Mouse (Mus musculus): ENCODE results near the gene Tnni2. TPM values are rescaled to one million over a fixed set of nuclear protein-coding genes. Genes with fewer than 3 reads are reported as not detected.
"Not testable (repeated sequence)": the region's sequence is repeated elsewhere in the genome, so short reads cannot be mapped to it uniquely, and the experiment has no call there.

Tnni2 gene
- total RNA-seq (2021) = 1 to 10 TPM; 5.7 to 7.8 TPM
- long read RNA-seq, experiment 1, partial matches to known transcripts = 0 of 6 reads
- long read RNA-seq, experiment 1, other reads (novel, unspliced or antisense) = 6 of 6 reads
- long read RNA-seq, experiment 2, partial matches to known transcripts = 0 of 1 reads
- long read RNA-seq, experiment 2, other reads (novel, unspliced or antisense) = 0 of 1 reads

- no peak for DNase-seq
- intact Hi-C loops (cut with DNase I) = loop anchor here (2.0 to 5.0 kb wide), 3 partner anchors 96 to 231 kb away; no protein-coding TSS in a partner anchor
These were observed at the start of gene Tnni2 for GRCm38 (mm10) chr7:142441585-142441984. Gene Tnni2, plus strand, starts transcription at chr7:142441808.

DNA sequence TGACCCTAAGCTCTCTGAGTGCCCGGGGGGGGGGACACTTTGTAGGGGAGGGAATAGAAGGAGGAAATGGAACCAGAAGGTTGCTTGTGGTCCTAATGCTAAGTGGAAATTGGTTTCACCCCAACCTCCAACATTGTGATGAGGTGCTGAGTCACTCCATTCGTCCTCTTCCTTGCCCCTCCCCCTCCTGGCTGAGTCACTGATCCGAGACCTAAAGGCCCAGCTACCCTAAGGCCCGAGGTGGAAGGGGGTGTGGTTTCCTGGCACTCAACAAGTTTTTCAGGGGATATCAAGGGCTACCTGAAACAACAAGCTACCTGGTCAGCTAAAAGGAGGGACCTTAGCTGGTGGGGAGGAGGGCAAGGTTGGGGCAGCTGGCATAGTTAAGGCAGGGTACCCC, 48.4 kb upstream of the Tnni2 start:
- intact Hi-C loops (cut with DNase I) = loop anchor here (10.0 kb wide), 1 partner anchor 328 kb away; the partner anchor contains the start of gene Mob2
- no peak for DNase-seq

GRCm38 (mm10) chr7:142394261-142395190, 47.1 kb upstream of the Tnni2 start:
- DNase-seq = no peak
- intact Hi-C loops (cut with DNase I) = loop anchor here (10.0 kb wide), 1 partner anchor 330 kb away; the partner anchor contains the start of gene Mob2

- DNase-seq = no peak
- intact Hi-C loops (cut with DNase I) = loop anchor here (10.0 kb wide), 1 partner anchor 331 kb away; the partner anchor contains the start of gene Mob2
These were observed 46.1 kb upstream of the Tnni2 start for GRCm38 (mm10) chr7:142395472-142395871.

- DNase-seq = no peak
- intact Hi-C loops (cut with DNase I) = loop anchor here (10.0 kb wide), 1 partner anchor 332 kb away; the partner anchor contains the start of gene Mob2
These were observed 45.0 kb upstream of the Tnni2 start for GRCm38 (mm10) chr7:142396611-142397010.

DNA sequence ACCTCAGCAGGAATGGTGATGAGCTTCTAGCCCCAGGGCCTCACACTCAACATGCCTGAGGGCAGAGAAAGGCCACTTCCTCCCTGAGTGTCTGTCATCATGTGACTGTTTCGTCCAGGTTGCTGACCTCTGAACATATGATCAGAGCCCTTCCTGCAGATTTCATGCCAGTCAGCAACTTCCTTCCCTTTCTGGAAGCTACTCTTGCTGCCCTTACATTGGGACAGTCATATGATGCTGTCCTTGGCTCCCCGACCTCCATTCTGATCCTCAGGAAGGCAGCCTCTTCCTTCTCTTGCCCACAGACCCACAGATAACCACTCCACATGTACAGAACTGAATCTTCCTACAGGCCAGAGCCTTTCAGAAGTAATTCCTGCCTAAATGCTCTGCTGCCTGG, 43.6 kb upstream of the Tnni2 start:
- intact Hi-C loops (cut with DNase I) = loop anchor here (10.0 kb wide), 1 partner anchor 333 kb away; the partner anchor contains the start of gene Mob2
- DNase-seq = no peak

DNA sequence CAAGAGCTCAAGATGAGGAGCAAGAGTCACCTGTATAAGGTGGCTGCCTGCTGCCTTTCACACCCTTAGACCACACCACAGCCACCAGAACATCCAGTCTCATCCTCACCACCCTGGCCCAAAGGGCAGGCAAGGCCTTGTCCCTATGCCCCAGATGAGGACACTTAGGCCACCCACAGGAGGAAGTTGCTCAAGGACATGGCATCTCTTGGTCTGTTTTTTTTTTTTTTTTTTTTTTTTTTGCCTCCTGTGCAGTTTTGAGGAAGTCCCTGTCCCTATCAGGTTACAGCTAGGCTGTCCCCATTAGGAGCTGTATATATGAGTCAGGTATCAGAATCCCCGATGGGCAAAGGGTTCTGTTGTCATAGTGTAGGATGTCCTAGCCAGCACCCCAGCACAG, 42.4 kb upstream of the Tnni2 start:
- DNase-seq = no peak
- intact Hi-C loops (cut with DNase I) = loop anchor here (10.0 kb wide), 1 partner anchor 334 kb away; the partner anchor contains the start of gene Mob2

DNA sequence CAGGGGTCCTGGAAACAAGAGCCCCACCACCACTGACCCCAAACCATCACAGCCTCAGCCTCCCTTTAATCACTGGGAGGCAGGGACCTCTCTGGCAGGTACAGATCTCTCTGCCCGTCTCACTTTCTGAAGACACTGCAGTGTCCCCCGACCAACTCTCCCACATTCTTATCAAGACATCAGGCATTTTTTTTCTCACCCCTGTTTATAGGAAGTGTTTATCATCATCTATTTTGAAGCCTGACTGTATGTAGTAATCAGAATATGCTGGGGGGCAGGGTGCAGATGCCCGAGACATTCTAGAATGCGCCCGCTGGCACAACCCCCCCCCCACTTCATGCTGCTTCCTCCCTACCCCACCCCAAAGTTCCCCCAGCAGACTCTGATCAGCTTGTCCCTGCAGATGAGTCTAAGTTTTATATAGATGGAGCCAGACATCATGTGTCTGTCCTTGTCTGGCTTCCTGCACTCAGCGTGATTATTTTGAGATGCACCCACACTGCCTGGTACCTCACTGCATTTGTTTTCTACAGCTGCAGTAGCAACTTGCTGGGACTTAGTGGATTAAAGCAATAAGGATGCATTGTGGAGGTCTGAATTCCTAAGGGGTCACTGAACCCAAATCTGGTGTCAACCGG, 41.4 kb upstream of the Tnni2 start:
- no peak for DNase-seq
- intact Hi-C loops (cut with DNase I) = no loop called here

DNA sequence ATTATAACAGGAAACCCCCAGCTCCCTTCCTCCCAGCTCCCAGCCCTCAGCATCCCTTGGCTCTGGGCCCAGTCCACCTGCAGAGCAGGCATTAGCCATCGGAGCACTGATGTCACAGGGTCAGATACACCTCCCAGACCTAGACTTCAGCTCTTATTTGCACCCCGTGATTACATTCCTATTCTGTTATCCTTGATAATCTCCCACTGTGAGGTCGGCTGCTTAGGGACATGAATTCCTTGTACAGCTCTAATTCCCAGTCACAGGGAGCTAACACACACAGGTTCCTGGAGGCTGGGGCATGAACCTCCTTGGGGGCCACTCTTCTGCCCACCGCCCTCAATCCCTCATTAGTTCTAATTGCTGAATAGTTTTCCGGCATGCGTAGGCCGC, 40.9 kb upstream of the Tnni2 start:
- intact Hi-C loops (cut with DNase I) = no loop called here
- DNase-seq = no peak

GRCm38 (mm10) chr7:142403591-142403990, 38.0 kb upstream of the Tnni2 start:
- intact Hi-C loops (cut with DNase I) = no loop called here
- DNase-seq = no peak

DNA sequence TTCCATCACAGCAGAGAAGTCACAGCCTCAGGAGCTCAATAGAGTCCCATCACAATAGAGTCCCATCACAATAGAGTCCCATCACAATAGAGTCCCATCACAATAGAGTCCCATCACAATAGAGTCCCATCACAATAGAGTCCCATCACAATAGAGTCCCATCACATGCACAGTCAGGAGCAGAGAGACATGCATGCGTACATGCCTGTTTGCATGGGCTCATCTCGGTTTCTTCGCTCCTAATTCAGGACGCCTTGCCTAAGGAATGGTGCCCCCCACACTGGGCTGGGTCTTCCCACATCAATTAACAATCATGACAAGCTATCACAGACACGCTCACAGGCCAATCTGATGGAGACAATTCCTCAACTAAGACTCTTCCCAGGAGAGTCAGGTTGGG, 36.5 kb upstream of the Tnni2 start:
- intact Hi-C loops (cut with DNase I); DNase-seq: not testable (repeated sequence)

- DNase-seq = no peak
- intact Hi-C loops (cut with DNase I) = no loop called here
These were observed 33.7 kb upstream of the Tnni2 start for GRCm38 (mm10) chr7:142407935-142408334.

- DNase-seq = no peak
- intact Hi-C loops (cut with DNase I) = no loop called here
These were observed 32.9 kb upstream of the Tnni2 start for GRCm38 (mm10) chr7:142408686-142409085.

DNA sequence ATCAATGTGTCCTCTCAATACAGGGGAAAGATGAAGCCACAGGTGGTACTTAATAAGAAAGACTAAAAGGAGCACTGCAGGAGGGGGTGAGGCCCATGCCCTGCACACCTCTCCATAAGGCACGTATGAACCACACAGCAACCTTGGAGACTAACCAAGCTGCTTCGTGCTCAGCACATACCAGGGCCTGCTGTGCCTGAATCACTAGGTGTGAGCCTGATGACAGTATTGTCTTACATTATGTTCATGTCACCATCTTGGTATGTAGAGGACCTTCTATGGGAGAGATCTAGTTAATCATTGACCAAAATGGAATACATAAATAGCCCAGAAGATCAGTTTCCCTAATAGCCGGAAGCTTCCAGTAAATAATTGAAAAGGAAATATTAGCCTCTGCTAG, 32.0 kb upstream of the Tnni2 start:
- intact Hi-C loops (cut with DNase I) = no loop called here

GRCm38 (mm10) chr7:142413285-142413684, 28.3 kb upstream of the Tnni2 start:
- DNase-seq = no peak
- intact Hi-C loops (cut with DNase I) = no loop called here

More for the DNA sequence above, 32.0 kb upstream of the Tnni2 start:
- DNase-seq = no peak

GRCm38 (mm10) chr7:142415314-142415713, 26.3 kb upstream of the Tnni2 start:
- intact Hi-C loops (cut with DNase I) = no loop called here
- DNase-seq = no peak

GRCm38 (mm10) chr7:142416225-142416624, 25.4 kb upstream of the Tnni2 start:
- no peak for DNase-seq
- intact Hi-C loops (cut with DNase I) = no loop called here

GRCm38 (mm10) chr7:142418027-142418426, 23.6 kb upstream of the Tnni2 start:
- intact Hi-C loops (cut with DNase I) = no loop called here
- no peak for DNase-seq

GRCm38 (mm10) chr7:142418679-142419078, 22.9 kb upstream of the Tnni2 start:
- no peak for DNase-seq
- intact Hi-C loops (cut with DNase I) = no loop called here

DNA sequence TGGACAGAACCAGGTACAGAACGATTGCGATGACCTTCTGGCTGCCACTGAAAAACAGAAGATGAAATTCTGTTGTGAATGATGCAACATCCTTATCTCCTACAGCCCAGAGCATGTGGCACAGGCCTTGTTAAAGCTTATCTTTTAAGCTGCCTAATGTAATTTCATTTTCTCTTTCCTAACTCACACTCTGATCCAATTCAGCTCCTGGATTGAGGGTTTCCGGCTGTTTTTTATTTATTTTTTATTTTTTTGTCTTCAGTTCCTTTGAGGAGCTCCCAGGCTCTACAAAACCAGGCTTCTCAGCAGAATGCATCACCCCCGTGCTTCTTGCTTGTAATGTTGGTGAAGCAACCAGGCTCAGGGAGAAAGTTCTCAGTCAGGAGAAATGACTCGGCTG, 21.7 kb upstream of the Tnni2 start:
- DNase-seq = no peak
- intact Hi-C loops (cut with DNase I) = no loop called here

DNA sequence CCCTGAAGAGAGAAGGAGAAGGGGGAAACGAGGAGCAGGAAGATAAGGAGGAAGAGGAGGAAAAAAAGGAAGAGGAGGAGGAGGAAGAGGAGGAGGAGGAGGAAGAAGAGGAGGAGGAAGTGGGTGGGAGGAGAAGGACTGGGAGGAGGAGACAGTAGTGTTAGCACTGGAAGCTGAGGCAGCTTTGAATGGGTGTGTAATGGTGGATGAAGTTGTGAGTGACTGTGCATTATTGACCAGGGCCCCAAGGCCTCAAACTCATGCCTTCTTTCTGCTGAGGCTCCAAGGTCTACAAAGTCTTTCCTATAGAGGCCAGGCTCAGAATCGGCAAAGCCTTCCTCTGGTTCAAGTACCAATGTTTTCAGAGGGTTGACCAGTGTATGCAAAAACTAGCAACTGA, 19.8 kb upstream of the Tnni2 start:
- no peak for DNase-seq
- intact Hi-C loops (cut with DNase I) = no loop called here
